17 mouse cellular contexts compared by ENCODE assay signal in genomic region chr1:126534046-126534445, GRCm38 (mm10).
"Had no signal": no experiment of that assay in that cellular context is flagged by ENCODE, and none has a peak within 500 bp of the region (broad histone marks: within the 10 kb centered on the region; RNA-seq: fewer than 3 reads in every experiment).

No protein-coding gene starts in this region.

- H3K36me3 ChIP-seq: limb, embryonic 12.5 days; limb, embryonic 15.5 days; midbrain, embryonic 13.5 days had no signal

- H3K27me3 ChIP-seq: limb, embryonic 12.5 days; limb, embryonic 15.5 days; midbrain, embryonic 13.5 days had no signal

- DNase-seq: kidney, adult 9 months; kidney, postnatal 14 days; kidney, postnatal 4 days; left cerebral cortex, postnatal 4 days; liver, postnatal 0 days; lung, embryonic 14.5 days; retina, postnatal 1 day; right cerebral cortex, postnatal 25 days; thymus, adult 18-20 months; thymus, postnatal 36 days had no signal

- H3K27ac ChIP-seq: limb, embryonic 12.5 days; limb, embryonic 15.5 days; liver, embryonic 14.5 days; macrophage; midbrain, embryonic 13.5 days had no signal

- H3K4me1 ChIP-seq: limb, embryonic 12.5 days; limb, embryonic 15.5 days had no signal

- H3K4me3 ChIP-seq: limb, embryonic 12.5 days; limb, embryonic 15.5 days; midbrain, embryonic 13.5 days had no signal

- ATAC-seq: liver, postnatal 0 days; lung, postnatal 0 days; midbrain, embryonic 13.5 days had no signal

- H3K4me2 ChIP-seq: limb, embryonic 12.5 days; limb, embryonic 15.5 days; liver, embryonic 11.5 days; lung, embryonic 14.5 days; midbrain, embryonic 13.5 days had no signal

- H3K9me3 ChIP-seq: limb, embryonic 12.5 days; limb, embryonic 15.5 days; midbrain, embryonic 13.5 days had no signal

- H3K9ac ChIP-seq: limb, embryonic 12.5 days; limb, embryonic 15.5 days; liver, embryonic 14.5 days; liver, postnatal 0 days; lung, embryonic 14.5 days; midbrain, embryonic 13.5 days had no signal
